Mouse (Mus musculus) spleen, postnatal 14 days (tissue): ENCODE data around the gene Tas1r2.

Source experiments
- DNase-seq, 2 experiments: peaks; one replicate each; pipeline ENCODE4 v3.0.0; 2021 to 2022; ENCODE audit warnings: low spot score in 2 of 2

Gene Tas1r2

GRCm38 (mm10) chr4:139710467-139711334, 57.4 kb downstream of the Tas1r2 start:
- DNase-seq = no peak

- DNase-seq = no peak
These were observed 62.0 kb downstream of the Tas1r2 start for GRCm38 (mm10) chr4:139715241-139715932.

DNA sequence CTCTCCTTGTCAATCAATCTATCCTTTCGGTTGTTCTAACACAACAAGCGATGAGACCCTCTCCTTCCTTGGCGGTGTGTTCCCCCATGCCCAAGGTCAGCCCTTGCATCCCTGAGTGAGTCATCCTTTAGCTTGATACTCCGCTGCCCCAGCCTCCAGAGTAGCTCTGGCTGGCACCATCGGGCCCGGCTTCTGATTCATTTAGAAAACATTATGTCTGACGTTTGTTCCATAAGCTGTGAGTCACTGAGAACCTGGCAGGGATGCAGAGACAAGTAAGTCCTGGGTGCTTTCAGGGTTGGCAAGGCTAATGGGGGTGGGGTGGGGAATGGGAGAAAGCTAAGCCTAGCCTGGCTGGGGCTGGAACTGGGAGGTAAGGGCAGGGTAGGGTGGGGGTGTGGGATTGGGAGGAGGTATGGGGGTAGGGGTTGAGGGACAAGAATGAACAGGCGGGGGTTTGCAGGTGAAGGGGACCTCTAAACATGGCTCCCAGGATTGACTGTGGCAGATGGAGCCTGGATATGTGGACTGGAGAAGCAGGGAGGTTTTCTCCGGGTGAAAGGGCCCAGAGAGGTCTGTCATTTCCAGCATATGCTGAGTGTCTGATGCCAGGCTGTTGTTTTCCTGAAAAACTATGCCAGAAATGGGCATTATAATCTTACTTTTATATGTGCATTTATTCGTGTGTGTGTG, 63.3 kb downstream of the Tas1r2 start:
- no peak for DNase-seq

DNA sequence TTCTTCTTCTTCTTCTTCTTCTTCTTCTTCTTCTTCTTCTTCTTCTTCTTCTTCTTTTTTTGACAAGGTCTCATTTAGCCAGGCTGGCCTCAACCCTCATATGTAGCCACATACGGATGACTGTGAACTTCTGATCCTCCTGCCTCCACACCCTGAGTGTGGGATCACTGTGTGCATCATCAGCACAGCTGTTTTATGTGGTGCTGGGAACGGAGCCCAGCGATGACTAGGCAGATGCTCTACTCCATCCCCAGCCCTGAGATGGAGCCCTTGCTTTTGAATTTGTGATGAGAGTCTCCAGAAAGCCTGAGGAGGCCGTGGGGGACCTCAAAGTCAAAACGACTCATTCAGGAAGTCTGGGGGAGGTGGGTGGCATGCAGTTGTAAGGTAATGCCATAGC, 65.6 kb downstream of the Tas1r2 start:
- DNase-seq = no peak
